Mouse (Mus musculus) myocyte (in vitro differentiated cells): Measurements from ENCODE around the gene Naga.

Experiments used
- CEBPB ChIP-seq: IDR thresholded peaks from 2 replicates; pipeline ENCODE4 v1.6.1; 2011; ENCODE audit warnings: mild to moderate bottlenecking, moderate library complexity; ENCODE audit not compliant: poor library complexity, insufficient read depth, severe bottlenecking
- MAX ChIP-seq: IDR thresholded peaks from one replicate; pipeline ENCODE4 v1.6.1; 2011; ENCODE audit warnings: low read depth, mild to moderate bottlenecking, control low read depth
- MYOG ChIP-seq, 3 experiments: IDR thresholded peaks; one replicate each; pipeline ENCODE4 v1.6.1; 2011; ENCODE audit warnings: control low read depth in 2 of 3, low read depth in 2 of 3, mild to moderate bottlenecking in 2 of 3; ENCODE audit not compliant: insufficient read length in 2 of 3, control insufficient read depth in 1 of 3, insufficient read depth in 1 of 3
- POLR2A ChIP-seq: IDR thresholded peaks from one replicate; pipeline ENCODE4 v1.6.1; 2011; ENCODE audit warnings: low read depth, mild to moderate bottlenecking, control low read depth, moderate library complexity; ENCODE audit not compliant: insufficient read length
- POLR2AphosphoS2 ChIP-seq: IDR thresholded peaks from one replicate; pipeline ENCODE4 v1.6.1; 2011; ENCODE audit warnings: low read depth, control low read depth; ENCODE audit not compliant: insufficient read length
- REST ChIP-seq: IDR thresholded peaks from one replicate; pipeline ENCODE4 v1.6.1; 2011; ENCODE audit warnings: mild to moderate bottlenecking, control low read depth, moderate library complexity; ENCODE audit not compliant: insufficient read depth, insufficient read length
- TCF12 ChIP-seq: IDR thresholded peaks from one replicate; pipeline ENCODE4 v1.6.1; 2011; ENCODE audit warnings: mild to moderate bottlenecking, control low read depth; ENCODE audit not compliant: poor library complexity, insufficient read depth, severe bottlenecking

DNA sequence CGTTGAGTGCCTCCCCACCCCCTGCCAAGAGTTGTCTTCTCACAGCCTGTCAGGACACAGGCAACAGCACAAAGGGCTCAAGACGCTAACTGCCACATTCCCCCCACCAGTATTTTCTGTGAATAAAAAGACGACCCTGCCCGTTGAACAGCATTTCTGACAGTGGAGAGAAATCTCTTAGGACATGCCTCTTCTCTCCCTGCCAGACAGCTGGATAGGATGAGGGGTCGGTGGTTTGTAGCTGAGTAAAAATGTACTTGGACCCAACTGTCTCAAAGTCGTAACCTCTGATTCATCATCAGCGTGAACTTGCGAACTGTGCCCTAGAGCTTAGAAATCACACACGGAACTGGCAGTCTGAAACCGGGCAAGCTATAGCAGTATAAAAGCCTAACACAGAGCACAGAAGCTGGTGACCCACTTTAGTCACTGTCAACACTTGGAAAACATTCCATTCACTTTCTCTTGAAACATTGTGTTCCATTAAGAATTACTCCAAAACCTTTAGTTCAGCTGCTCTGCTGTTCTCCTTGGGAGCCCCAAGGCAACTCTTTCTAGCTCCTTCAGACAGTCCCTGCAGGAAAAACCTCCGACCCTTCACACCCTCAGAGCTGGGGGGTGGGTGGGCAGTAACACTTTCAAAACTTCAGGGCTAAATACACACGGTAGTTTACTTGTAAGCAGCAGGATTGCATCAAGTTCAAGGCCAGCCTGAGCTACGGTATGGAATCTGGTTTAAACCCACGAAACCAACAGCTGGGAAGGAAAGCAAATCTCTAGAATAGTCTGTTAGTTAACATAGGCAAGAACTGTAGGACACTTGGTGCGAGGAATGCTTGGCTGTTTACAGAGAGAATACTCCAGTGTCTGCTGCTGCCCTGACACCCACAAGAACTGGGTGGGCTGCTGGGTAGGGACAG lies 39.8 kb upstream of the Naga start:
- TF ChIP-seq TCF12 (no peak), POLR2A (no peak), MYOG (IDR thresholded peaks at IDR 0.05; ENCODE audit: control insufficient read depth in 1 of 3, insufficient read depth in 1 of 3, insufficient read length in 2 of 3, low read depth in 2 of 3) (peak in 2 of 3 experiments; percentile 7 to 16), CEBPB (no peak), REST (no peak), POLR2AphosphoS2 (no peak), MAX (no peak)
